Mouse (Mus musculus) ES-Bruce4 (cell line): ENCODE results near the gene Cdkl2.

Source experiments
- CTCF ChIP-seq: IDR thresholded peaks from one replicate; pipeline ENCODE4 v1.8.1; 2011; ENCODE audit warnings: low read depth, low read length
- EP300 ChIP-seq: IDR thresholded peaks from 2 replicates; pipeline ENCODE4 v1.6.1; 2011; ENCODE audit warnings: low read depth, low read length; ENCODE audit not compliant: insufficient read depth

DNA sequence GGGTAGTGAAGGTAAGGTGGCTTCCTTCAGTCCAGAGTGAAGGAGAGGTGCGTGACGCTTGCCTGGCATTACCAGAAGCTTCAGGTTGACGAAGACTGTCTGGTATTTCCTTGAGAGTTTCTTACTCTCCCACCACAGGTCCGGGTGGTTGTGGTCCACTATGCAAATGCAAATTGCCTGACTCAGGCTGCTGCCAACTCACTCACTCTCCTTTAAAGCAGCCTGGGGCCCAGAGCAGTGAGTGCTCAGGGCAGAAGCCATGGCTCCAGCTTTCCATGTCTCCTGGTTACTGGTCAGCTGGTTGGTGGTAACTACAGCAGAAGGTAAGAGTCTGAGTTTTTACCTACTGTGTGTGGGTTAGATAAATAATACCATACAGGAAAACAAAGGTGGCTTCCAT, 56.4 kb downstream of the Cdkl2 start, which contains the start of gene Odaph:
- TF ChIP-seq CTCF (no peak), EP300 (no peak)
